Mouse (Mus musculus) kidney, embryonic 16.5 days (tissue): Measurements from ENCODE around the gene Fam155a. TPM values are rescaled to one million over a fixed set of nuclear protein-coding genes. Genes with fewer than 3 reads are reported as not detected.
A peak's percentile ranks its signal among the peaks of the same experiment; 100 is the strongest.
"Not testable (repeated sequence)": the region's sequence is repeated elsewhere in the genome, so short reads cannot be mapped to it uniquely, and the experiment has no call there.

Experiments
- ATAC-seq: fragments of 200-750 bp; cut with Nextera tagmentation; 2 replicates; pipeline ENCODE4 v1.8.0; 2017; ENCODE audit warnings: moderate TSS enrichment; ENCODE audit not compliant: low FRiP score, low TSS enrichment
- H3K27ac ChIP-seq: fragments of 300-500 bp; sonication (generic); 2 replicates; pipeline ENCODE4 v1.5.1; 2014; ENCODE audit warnings: low read length
- H3K27me3 ChIP-seq: fragments of 300-500 bp; sonication (generic); 2 replicates; pipeline ENCODE4 v1.6.1; 2014; ENCODE audit warnings: low read length, control low read depth, mixed read lengths; ENCODE audit not compliant: insufficient read depth
- H3K36me3 ChIP-seq: fragments of 300-500 bp; sonication (generic); 2 replicates; pipeline ENCODE4 v1.6.1; 2014; ENCODE audit warnings: low read length, control low read depth, mixed read lengths; ENCODE audit not compliant: insufficient read depth
- H3K4me1 ChIP-seq: fragments of 300-500 bp; sonication (generic); 2 replicates; pipeline ENCODE4 v1.6.1; 2014; ENCODE audit warnings: low read length, control low read depth, mixed read lengths; ENCODE audit not compliant: insufficient read depth
- H3K4me2 ChIP-seq: fragments of 300-500 bp; sonication (generic); replicated peaks from 2 replicates; pipeline ENCODE4 v1.6.1; 2014; ENCODE audit warnings: low read depth, low read length
- H3K4me3 ChIP-seq: fragments of 300-500 bp; sonication (generic); 2 replicates; pipeline ENCODE4 v1.5.1; 2014; ENCODE audit warnings: mild to moderate bottlenecking, low read length
- H3K9ac ChIP-seq: fragments of 300-500 bp; sonication (generic); replicated peaks from 2 replicates; pipeline ENCODE4 v1.6.1; 2014; ENCODE audit warnings: low read length
- H3K9me3 ChIP-seq: fragments of 300-500 bp; sonication (generic); 2 replicates; pipeline ENCODE4 v1.6.1; 2016; ENCODE audit warnings: low read length, control low read depth
- WGBS: fragments of 180-500 bp; shearing (Covaris S2); extraction: QIAGEN DNeasy Blood & Tissue Kit; methylation state at CpG from one replicate; pipeline ENCODE4 v1.1.7; 2014; 5-methylcytosine and 5-hydroxymethylcytosine counted together
- polyA plus RNA-seq: library from polyadenylated mRNA; unstranded; fragments of >200 nt; fragmentation: Nextera tagmentation; extraction: Ambion mirVana; gene quantifications from 2 replicates; pipeline ENCODE4 v1.2.1, GENCODE M21; 2015

The Fam155a gene
- 0.27 and 0.67 TPM in 2 replicates for polyA plus RNA-seq

GRCm38 (mm10) chr8:9770999-9771605, at the start of gene Fam155a:
Fam155a (minus strand) TSS chr8:9771161.
- Histone ChIP-seq H3K27ac (no peak within 1 kb of the TSS), H3K27me3 (peaks cover 49% of the 10 kb centered on the region), H3K4me2 (peak within 1 kb of the TSS; percentile 95), H3K9me3 (no peaks in the 10 kb centered on the region), H3K36me3 (no peaks in the 10 kb centered on the region), H3K9ac (no peak within 1 kb of the TSS), H3K4me3 (peak within 1 kb of the TSS; percentile 57), H3K4me1 (peaks cover 19% of the 10 kb centered on the region)
- WGBS: 1% methylated on average over 22 of the region's 29 CpGs
- peak; percentile 44; the same call in 1 of the 2 replicates for ATAC-seq

GRCm38 (mm10) chr8:9813273-9813946, 42.4 kb upstream of the Fam155a start:
- H3K36me3 ChIP-seq: no peaks in the 10 kb centered on the region
- H3K4me1 ChIP-seq: no peaks in the 10 kb centered on the region
- no peak for ATAC-seq
- H3K9me3 ChIP-seq: no peaks in the 10 kb centered on the region
- no peak overlapping the region for H3K9ac ChIP-seq
- no peak overlapping the region for H3K4me3 ChIP-seq
- WGBS: 69% methylated on average over 8 of the region's 8 CpGs
- H3K27me3 ChIP-seq: no peaks in the 10 kb centered on the region
- no peak overlapping the region for H3K27ac ChIP-seq
- no peak overlapping the region for H3K4me2 ChIP-seq

GRCm38 (mm10) chr8:9810955-9811530, 40.1 kb upstream of the Fam155a start:
- no peak overlapping the region for H3K4me2 ChIP-seq
- H3K9me3 ChIP-seq: no peaks in the 10 kb centered on the region
- H3K36me3 ChIP-seq: no peaks in the 10 kb centered on the region
- H3K4me3 ChIP-seq: no peak overlapping the region
- no peak for ATAC-seq
- no peak overlapping the region for H3K27ac ChIP-seq
- H3K4me1 ChIP-seq: no peaks in the 10 kb centered on the region
- H3K9ac ChIP-seq: no peak overlapping the region
- 85% methylated on average over 12 of the region's 12 CpGs for WGBS
- no peaks in the 10 kb centered on the region for H3K27me3 ChIP-seq

DNA sequence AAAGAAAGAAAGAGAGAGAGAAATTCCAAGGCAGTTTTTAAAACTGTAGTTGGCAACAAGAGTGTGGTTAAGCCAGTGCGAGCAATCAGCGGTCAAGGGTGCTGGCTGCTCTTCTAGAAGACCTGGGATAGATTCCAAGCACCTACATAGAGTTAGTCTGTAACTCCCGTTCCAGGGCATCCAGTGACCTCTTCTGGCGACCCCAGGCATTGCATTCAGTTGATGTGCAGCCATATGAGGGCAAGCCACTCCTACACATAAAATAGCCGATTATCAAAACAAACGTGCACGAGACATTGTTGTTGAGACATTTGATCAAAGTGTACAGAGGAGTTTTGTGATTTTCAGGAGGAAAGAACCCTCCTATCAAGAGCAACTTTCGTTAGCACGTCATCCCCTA, 37.6 kb upstream of the Fam155a start:
- ATAC-seq: no peak
- H3K4me1 ChIP-seq: no peaks in the 10 kb centered on the region
- H3K4me2 ChIP-seq: no peak overlapping the region
- no peak overlapping the region for H3K27ac ChIP-seq
- no peaks in the 10 kb centered on the region for H3K36me3 ChIP-seq
- WGBS: 79% methylated on average over 9 of the region's 9 CpGs
- H3K4me3 ChIP-seq: no peak overlapping the region
- no peaks in the 10 kb centered on the region for H3K9me3 ChIP-seq
- no peaks in the 10 kb centered on the region for H3K27me3 ChIP-seq
- H3K9ac ChIP-seq: no peak overlapping the region

DNA sequence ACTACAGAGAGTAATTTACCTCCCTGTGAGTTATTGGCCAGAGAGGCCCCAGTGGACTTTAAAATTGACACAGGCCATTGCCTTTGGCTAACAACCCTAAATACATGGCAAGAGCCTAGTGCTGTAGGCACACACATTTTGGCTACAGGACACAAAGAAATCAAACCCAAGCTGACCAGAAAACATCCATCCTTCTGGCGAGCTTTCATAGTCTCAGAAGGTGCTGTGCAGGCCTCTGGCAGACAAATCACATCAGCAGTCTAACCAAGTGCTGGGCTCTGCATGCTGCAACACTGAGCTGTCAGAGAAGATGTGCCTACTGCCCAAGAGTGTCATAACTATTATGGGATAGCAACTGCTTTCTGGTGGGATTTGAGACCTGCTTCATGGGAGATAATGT, 34.7 kb upstream of the Fam155a start:
- H3K4me2 ChIP-seq: no peak overlapping the region
- no peak overlapping the region for H3K4me3 ChIP-seq
- H3K27ac ChIP-seq: no peak overlapping the region
- no peaks in the 10 kb centered on the region for H3K36me3 ChIP-seq
- H3K9ac ChIP-seq: no peak overlapping the region
- H3K4me1 ChIP-seq: no peaks in the 10 kb centered on the region
- H3K27me3 ChIP-seq: no peaks in the 10 kb centered on the region
- no peak for ATAC-seq
- H3K9me3 ChIP-seq: no peaks in the 10 kb centered on the region
- WGBS: 33% methylated on average over 1 of the region's 1 CpGs

DNA sequence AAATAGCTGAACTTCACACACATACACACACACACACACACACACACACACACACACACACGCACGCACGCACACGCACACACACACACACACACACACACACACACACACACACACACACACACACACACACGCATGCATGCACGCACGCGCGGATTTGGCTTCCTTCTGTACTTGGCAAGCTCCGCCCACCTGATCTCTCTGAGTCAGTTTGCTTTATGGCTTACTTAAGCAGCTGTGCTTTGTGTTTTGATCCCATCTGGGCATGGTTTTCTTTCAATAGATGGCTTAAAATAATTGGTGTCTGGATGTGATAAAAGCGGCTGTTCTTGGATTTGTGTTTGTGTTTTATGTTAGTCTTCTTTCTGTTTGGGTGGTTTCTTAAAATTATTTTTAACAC, 29.4 kb upstream of the Fam155a start:
- WGBS: 78% methylated on average over 7 of the region's 11 CpGs

GRCm38 (mm10) chr8:9799923-9800322, 29.0 kb upstream of the Fam155a start:
- Histone ChIP-seq H3K9ac (no peak overlapping the region), H3K36me3 (no peaks in the 10 kb centered on the region), H3K27ac (no peak overlapping the region), H3K4me3 (no peak overlapping the region), H3K9me3 (no peaks in the 10 kb centered on the region), H3K4me1 (no peaks in the 10 kb centered on the region), H3K27me3 (no peaks in the 10 kb centered on the region), H3K4me2 (no peak overlapping the region)
- 87% methylated on average over 11 of the region's 11 CpGs for WGBS
- no peak for ATAC-seq

More for the DNA sequence above, 29.4 kb upstream of the Fam155a start:
- H3K27ac ChIP-seq, H3K9me3 ChIP-seq, H3K27me3 ChIP-seq, H3K36me3 ChIP-seq, H3K4me1 ChIP-seq, H3K4me2 ChIP-seq, H3K9ac ChIP-seq, H3K4me3 ChIP-seq, ATAC-seq: not testable (repeated sequence)

- Histone ChIP-seq H3K27ac (no peak overlapping the region), H3K27me3 (no peaks in the 10 kb centered on the region), H3K4me3 (no peak overlapping the region), H3K4me1 (no peaks in the 10 kb centered on the region), H3K36me3 (no peaks in the 10 kb centered on the region), H3K9ac (no peak overlapping the region), H3K4me2 (no peak overlapping the region), H3K9me3 (no peaks in the 10 kb centered on the region)
- 85% methylated on average over 8 of the region's 8 CpGs for WGBS
- no peak for ATAC-seq
Measured at GRCm38 (mm10) chr8:9797514-9797913, 26.6 kb upstream of the Fam155a start.

GRCm38 (mm10) chr8:9795724-9796123, 24.8 kb upstream of the Fam155a start:
- no peaks in the 10 kb centered on the region for H3K9me3 ChIP-seq
- no peaks in the 10 kb centered on the region for H3K27me3 ChIP-seq
- H3K4me2 ChIP-seq: no peak overlapping the region
- H3K9ac ChIP-seq: no peak overlapping the region
- ATAC-seq: no peak
- no peak overlapping the region for H3K27ac ChIP-seq
- no peaks in the 10 kb centered on the region for H3K36me3 ChIP-seq
- no peaks in the 10 kb centered on the region for H3K4me1 ChIP-seq
- no peak overlapping the region for H3K4me3 ChIP-seq
- WGBS: 89% methylated on average over 6 of the region's 6 CpGs

DNA sequence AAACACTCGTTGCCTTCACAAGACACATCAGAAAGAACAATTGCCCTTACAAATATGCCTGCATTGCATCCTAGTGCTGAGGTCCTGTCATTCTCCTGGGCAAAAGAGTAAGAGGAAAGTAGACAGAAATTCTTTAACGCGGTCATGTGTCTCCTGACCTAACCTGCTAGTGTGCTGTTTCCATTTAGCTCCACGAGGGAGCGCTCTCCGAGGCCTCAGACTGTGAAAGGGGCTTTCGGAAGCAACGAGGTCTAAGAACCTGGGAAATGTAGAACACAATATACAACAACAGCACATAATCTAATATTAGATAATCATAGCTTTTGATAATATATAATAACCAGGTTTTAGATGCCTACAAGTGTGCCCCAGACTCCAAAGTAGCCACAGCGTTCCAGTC, 22.4 kb upstream of the Fam155a start:
- no peak overlapping the region for H3K4me2 ChIP-seq
- no peaks in the 10 kb centered on the region for H3K36me3 ChIP-seq
- H3K9ac ChIP-seq: no peak overlapping the region
- H3K27me3 ChIP-seq: no peaks in the 10 kb centered on the region
- no peak overlapping the region for H3K4me3 ChIP-seq
- no peaks in the 10 kb centered on the region for H3K4me1 ChIP-seq
- WGBS: 62% methylated on average over 9 of the region's 9 CpGs
- no peak overlapping the region for H3K27ac ChIP-seq
- ATAC-seq: no peak
- H3K9me3 ChIP-seq: no peaks in the 10 kb centered on the region
